Mouse (Mus musculus): ENCODE data around the gene Qtrt2. TPM values are rescaled to one million over a fixed set of nuclear protein-coding genes. Genes with fewer than 3 reads are reported as not detected.

Gene Qtrt2
- total and polyA plus RNA-seq, 3 experiments = 52.1 to 108 (median 60.0) TPM

- no peak for DNase-seq (ENCODE audit: extremely low read depth)
- Histone ChIP-seq H3K27me3 (replicated peaks) (peaks cover 1% of the 10 kb centered on the region), H3K4me3 (replicated peaks in 1 of 3; ENCODE audit: low read depth in 2 of 3, low read length in 2 of 3, poor library complexity in 1 of 3) (no peak overlapping the region), H3K4me1 (ENCODE audit: control insufficient read depth in 1 of 2, insufficient read depth in 2 of 2) (peaks cover 2 to 18% of the 10 kb centered on the region in 2 experiments; a peak in 3 of 4 replicates), H3K27ac (ENCODE audit: insufficient read depth, low read depth) (no peak overlapping the region), H3K4me2 (ENCODE audit: insufficient read depth, low read depth, poor library complexity, severe bottlenecking) (no peak overlapping the region), H3K9ac (ENCODE audit: insufficient read depth, low read depth) (no peak overlapping the region), H3K36me3 (replicated peaks in 1 of 2; ENCODE audit: control insufficient read depth in 1 of 2, insufficient read depth in 1 of 2, low read length in 1 of 2) (no peaks in the 10 kb centered on the region), H3K79me2 (replicated peaks; ENCODE audit: control insufficient read depth, extremely low read depth, insufficient read depth, poor library complexity, severe bottlenecking) (no peaks in the 10 kb centered on the region), H3K9me3 (replicated peaks; ENCODE audit: low read length) (no peaks in the 10 kb centered on the region)
- dilution Hi-C loops (cut with MboI; ENCODE audit: extremely low pct_ligation_motif_present, extremely low pct_unique_long_range_greater_than_20kb, low sequenced_read_pairs) (no loop called here), in situ Hi-C loops (cut with MboI; ENCODE audit: low pct_ligation_motif_present, low pct_unique_long_range_greater_than_20kb, low sequenced_read_pairs) (no loop called here)
- TF ChIP-seq HCFC1 (IDR thresholded peaks at IDR 0.05; ENCODE audit: low read depth, low read length) = no peak
- TF ChIP-seq PAX5 (IDR thresholded peaks at IDR 0.05; ENCODE audit: low read length) = no peak
- TF ChIP-seq ETS1 (conservative IDR thresholded peaks at IDR 0.05; ENCODE audit: low read depth, low read length) = no peak
- TF ChIP-seq POLR2AphosphoS2 (IDR thresholded peaks at IDR 0.05; ENCODE audit: low read depth, low read length) = no peak
- no peak for TF ChIP-seq ELF1 (IDR thresholded peaks at IDR 0.05; ENCODE audit: low read depth, low read length)
- no peak for TF ChIP-seq TBP (conservative IDR thresholded peaks at IDR 0.05; ENCODE audit: low read depth, low read length)
- no peak for TF ChIP-seq NELFE (IDR thresholded peaks at IDR 0.05; ENCODE audit: low read depth, low read length)
- TF ChIP-seq MAZ (IDR thresholded peaks at IDR 0.05; ENCODE audit: low read depth, low read length) = no peak
- no peak for TF ChIP-seq CHD2 (IDR thresholded peaks at IDR 0.05; ENCODE audit: low read length)
- no peak for TF ChIP-seq KAT2A (IDR thresholded peaks at IDR 0.05; ENCODE audit: insufficient replicate concordance, low read length)
- TF ChIP-seq MYC (IDR thresholded peaks at IDR 0.05; ENCODE audit: low read depth, low read length) = no peak
- TF ChIP-seq MEF2A (IDR thresholded peaks at IDR 0.05; ENCODE audit: borderline replicate concordance, low read depth, low read length) = no peak
- TF ChIP-seq SIN3A (IDR thresholded peaks at IDR 0.05; ENCODE audit: low read length) = no peak
- no peak for TF ChIP-seq TCF12 (IDR thresholded peaks at IDR 0.05; ENCODE audit: low read depth, low read length)
- TF ChIP-seq NRF1 (IDR thresholded peaks at IDR 0.05; ENCODE audit: low read depth, low read length) = no peak
- TF ChIP-seq SMC3 (IDR thresholded peaks at IDR 0.05; ENCODE audit: low read depth, low read length) = no peak
- TF ChIP-seq CHD1 (IDR thresholded peaks at IDR 0.05; ENCODE audit: low read depth, low read length) = no peak
These were observed 94.7 kb downstream of the Qtrt2 start for GRCm38 (mm10) chr16:43831957-43832356.

DNA sequence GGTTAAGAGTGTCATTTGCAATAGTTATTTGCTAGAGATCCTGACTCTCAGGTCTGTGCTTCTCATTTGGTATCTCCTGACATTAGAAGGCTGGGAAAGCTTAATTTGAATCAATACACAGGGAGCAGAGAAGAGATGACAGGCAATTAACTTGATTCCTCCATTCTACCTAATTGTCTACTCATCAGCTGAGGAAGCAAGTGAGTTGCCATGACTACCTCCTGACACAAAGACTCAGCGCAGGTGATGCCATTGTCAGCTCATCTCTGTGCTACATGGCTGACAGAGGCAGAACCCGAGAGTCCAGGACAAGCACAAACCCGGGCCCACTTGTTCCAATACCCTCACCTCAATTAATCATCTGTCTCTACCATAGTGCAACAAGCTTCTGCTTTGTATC lies 99.1 kb downstream of the Qtrt2 start:
- Histone ChIP-seq H3K36me3 (replicated peaks in 1 of 2; ENCODE audit: control insufficient read depth in 1 of 2, insufficient read depth in 1 of 2, low read length in 1 of 2) (no peaks in the 10 kb centered on the region), H3K9me3 (replicated peaks; ENCODE audit: low read length) (no peaks in the 10 kb centered on the region), H3K4me2 (ENCODE audit: insufficient read depth, low read depth, poor library complexity, severe bottlenecking) (no peak overlapping the region), H3K27ac (ENCODE audit: insufficient read depth, low read depth) (no peak overlapping the region), H3K9ac (ENCODE audit: insufficient read depth, low read depth) (no peak overlapping the region), H3K4me1 (ENCODE audit: control insufficient read depth in 1 of 2, insufficient read depth in 2 of 2) (peaks cover 0 to 8% of the 10 kb centered on the region in 2 experiments; a peak in 1 of 4 replicates), H3K79me2 (replicated peaks; ENCODE audit: control insufficient read depth, extremely low read depth, insufficient read depth, poor library complexity, severe bottlenecking) (no peaks in the 10 kb centered on the region), H3K4me3 (replicated peaks in 1 of 3; ENCODE audit: low read depth in 2 of 3, low read length in 2 of 3, poor library complexity in 1 of 3) (no peak overlapping the region), H3K27me3 (replicated peaks) (peaks cover 1% of the 10 kb centered on the region)
- no peak for TF ChIP-seq ELF1 (IDR thresholded peaks at IDR 0.05; ENCODE audit: low read depth, low read length)
- no peak for TF ChIP-seq MYC (IDR thresholded peaks at IDR 0.05; ENCODE audit: low read depth, low read length)
- TF ChIP-seq ZC3H11A (IDR thresholded peaks at IDR 0.05; ENCODE audit: low read depth, low read length) = no peak
- dilution Hi-C loops (cut with MboI; ENCODE audit: extremely low pct_ligation_motif_present, extremely low pct_unique_long_range_greater_than_20kb, low sequenced_read_pairs) (no loop called here), in situ Hi-C loops (cut with MboI; ENCODE audit: low pct_ligation_motif_present, low pct_unique_long_range_greater_than_20kb, low sequenced_read_pairs) (no loop called here)
- no peak for DNase-seq (ENCODE audit: extremely low read depth)
